ENCODE assay signal across 8 mouse cellular contexts in the genomic region with DNA sequence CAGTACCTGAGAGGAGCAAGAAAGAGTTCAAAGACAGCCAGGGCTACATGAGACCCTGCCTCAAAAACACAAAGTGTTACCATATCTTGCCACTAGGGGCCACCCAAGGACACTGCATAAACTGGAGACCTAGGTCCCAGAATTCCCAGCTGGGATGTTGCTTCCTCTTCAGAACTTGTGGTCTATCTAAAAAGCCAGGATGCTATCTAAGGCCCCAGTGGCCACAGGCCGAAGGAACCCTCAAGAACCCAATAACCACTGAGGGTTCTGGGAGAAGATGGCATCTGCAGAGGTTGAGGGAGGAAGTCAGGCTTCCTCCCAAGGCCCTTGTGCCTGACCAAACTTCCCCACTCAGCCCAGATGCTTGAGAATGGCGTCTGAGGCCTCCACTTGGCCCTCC. TPM values are rescaled to one million over a fixed set of nuclear protein-coding genes. Genes with fewer than 3 reads are reported as not detected.
DNase-seq lines count a peak whose midpoint lies in the region; ATAC-seq and TF ChIP-seq lines count a peak whose summit lies in the region.

No protein-coding gene starts in this region.

- in situ Hi-C loops in CH12.LX (cut with MboI; ENCODE audit: low pct_ligation_motif_present, low pct_unique_long_range_greater_than_20kb, low sequenced_read_pairs), result no loop called here

- H3K9me3 ChIP-seq in CH12.LX (replicated peaks; ENCODE audit: low read length), result no peaks in the 10 kb centered on the region
- no peaks in the 10 kb centered on the region for H3K9me3 ChIP-seq in lung, embryonic 16.5 days (ENCODE audit: control insufficient read depth, low read length)

- H3K27me3 ChIP-seq in CH12.LX (replicated peaks), result peaks cover 3% of the 10 kb centered on the region
- H3K27me3 ChIP-seq in lung, embryonic 16.5 days (ENCODE audit: control insufficient read depth, insufficient read depth, low read depth, low read length), result no peaks in the 10 kb centered on the region

- 29% methylated on average over 2 of the region's 2 CpGs for WGBS in lung, embryonic 16.5 days

- no peak overlapping the region for H3K27ac ChIP-seq in CH12.LX (ENCODE audit: insufficient read depth, low read depth)
- H3K27ac ChIP-seq in cortical plate, adult 2 months (ENCODE audit: insufficient read depth, low read length), result no peak overlapping the region
- H3K27ac ChIP-seq in lung, embryonic 16.5 days (ENCODE audit: low read length), result no peak overlapping the region

- TF ChIP-seq EP300 in CH12.LX (IDR thresholded peaks at IDR 0.05; ENCODE audit: low read length), result no peak

- H3K36me3 ChIP-seq in CH12.LX (replicated peaks in 1 of 2; ENCODE audit: control insufficient read depth in 1 of 2, insufficient read depth in 1 of 2, low read length in 1 of 2), result no peaks in the 10 kb centered on the region
- H3K36me3 ChIP-seq in lung, embryonic 16.5 days (ENCODE audit: control insufficient read depth, insufficient read depth, low read length), result no peaks in the 10 kb centered on the region

- peak; percentile 48; the same call in 1 of the 2 replicates for ATAC-seq in lung, embryonic 16.5 days (ENCODE audit: low read depth)

- no peak for TF ChIP-seq POLR2A in CH12.LX (IDR thresholded peaks at IDR 0.05; ENCODE audit: low read depth, low read length)
- no peak for TF ChIP-seq POLR2A in cortical plate, adult 2 months (IDR thresholded peaks at IDR 0.05; ENCODE audit: extremely low read depth, insufficient read depth, low read length)

- no peak overlapping the region for H3K9ac ChIP-seq in CH12.LX (ENCODE audit: insufficient read depth, low read depth)
- H3K9ac ChIP-seq in lung, embryonic 16.5 days (ENCODE audit: low read length), result no peak overlapping the region

- H3K4me1 ChIP-seq in CH12.LX (ENCODE audit: control insufficient read depth in 1 of 2, insufficient read depth in 2 of 2), result peaks cover 2 to 20% of the 10 kb centered on the region in 2 experiments; a peak in 3 of 4 replicates
- no peaks in the 10 kb centered on the region for H3K4me1 ChIP-seq in cortical plate, adult 2 months (ENCODE audit: control insufficient read depth, insufficient read depth, low read length)
- peaks cover 6% of the 10 kb centered on the region for H3K4me1 ChIP-seq in lung, embryonic 16.5 days (replicated peaks; ENCODE audit: control insufficient read depth, insufficient read depth, low read length)

- peak; percentile 80 to 82 for TF ChIP-seq CTCF in CH12.LX (conservative IDR thresholded peaks at IDR 0.05 in 1 of 2, IDR thresholded peaks at IDR 0.05 in 1 of 2; ENCODE audit: low read depth in 2 of 2, low read length in 2 of 2)
- TF ChIP-seq CTCF in cortical plate, adult 2 months (IDR thresholded peaks at IDR 0.05; ENCODE audit: extremely low read depth, insufficient read depth, low read length), result peak; percentile 82

- DNase-seq in CH12.LX (ENCODE audit: extremely low read depth) (peak; percentile 38), R1 (ENCODE audit: low read depth, low spot score) (peak; percentile 89)
- peak; percentile 50 to 68 for DNase-seq in gastrocnemius, postnatal 4 days (ENCODE audit: low spot score in 2 of 2)
- DNase-seq in layer of hippocampus, adult 11-12 months (ENCODE audit: low spot score), result peak; percentile 77
- peak; percentile 67 to 80 for DNase-seq in right cerebral cortex, postnatal 10 days (ENCODE audit: low spot score in 2 of 2)
- DNase-seq in yolk sac, embryonic 10.5 days (ENCODE audit: low spot score), result peak; percentile 50

- H3K79me2 ChIP-seq in CH12.LX (replicated peaks; ENCODE audit: control insufficient read depth, extremely low read depth, insufficient read depth, poor library complexity, severe bottlenecking), result no peaks in the 10 kb centered on the region

- H3K4me3 ChIP-seq in CH12.LX (replicated peaks in 1 of 3; ENCODE audit: low read depth in 2 of 3, low read length in 2 of 3, poor library complexity in 1 of 3), result no peak overlapping the region
- H3K4me3 ChIP-seq in cortical plate, adult 2 months (ENCODE audit: insufficient read depth, low read length), result no peak overlapping the region
- H3K4me3 ChIP-seq in lung, embryonic 16.5 days (ENCODE audit: low read length), result no peak overlapping the region

- peak; percentile 80 for TF ChIP-seq RAD21 in CH12.LX (IDR thresholded peaks at IDR 0.05; ENCODE audit: low read depth, low read length)

- dilution Hi-C loops in CH12.LX (cut with MboI; ENCODE audit: extremely low pct_ligation_motif_present, extremely low pct_unique_long_range_greater_than_20kb, low sequenced_read_pairs), result no loop called here

- H3K4me2 ChIP-seq in CH12.LX (ENCODE audit: insufficient read depth, low read depth, poor library complexity, severe bottlenecking), result no peak overlapping the region
- H3K4me2 ChIP-seq in lung, embryonic 16.5 days (ENCODE audit: low read depth, low read length), result no peak overlapping the region

TF ChIP-seq in CH12.LX, 34 proteins besides CTCF, POLR2A, EP300 and RAD21:
- TF ChIP-seq SMC3 (IDR thresholded peaks at IDR 0.05; ENCODE audit: low read depth, low read length) (peak; percentile 63), CHD2 (IDR thresholded peaks at IDR 0.05; ENCODE audit: low read length) (no peak)

RNA-seq across cellular contexts. Expression of a gene that starts 30.2 kb away (rescaled TPM):
- total RNA-seq in CH12.LX (2012; rRNA removed) (10.4 and 12.2 TPM in 2 replicates), CH12.LX (2014; rRNA removed) (10.3 TPM in 2 replicates)
- polyA plus RNA-seq in CH12.LX (2012; ENCODE audit: insufficient read length, low read depth), result 11.1 and 11.3 TPM in 2 replicates
- polyA plus RNA-seq in cortical plate, adult 2 months (2012; rRNA removed), result 1.1 and 1.7 TPM in 2 replicates
- total RNA-seq in gastrocnemius, postnatal 4 days (2021), result 10 to 100 TPM; 13.4 to 14.8 TPM
- polyA plus RNA-seq in lung, embryonic 16.5 days (2015; fragmentation: Nextera tagmentation; extraction: Ambion mirVana), result 43.9 and 47.7 TPM in 2 replicates

RNA-seq across cellular contexts. Expression of a gene that starts 34.4 kb away (rescaled TPM):
- total RNA-seq in CH12.LX (2012; rRNA removed) (not detected in 2 replicates), CH12.LX (2014; rRNA removed) (not detected in 2 replicates)
- not detected in 2 replicates for polyA plus RNA-seq in CH12.LX (2012; ENCODE audit: insufficient read length, low read depth)
- 46.3 and 47.7 TPM in 2 replicates for polyA plus RNA-seq in cortical plate, adult 2 months (2012; rRNA removed)
- total RNA-seq in gastrocnemius, postnatal 4 days (2021), result 100 to 1,000 TPM; 247 to 265 TPM
- polyA plus RNA-seq in lung, embryonic 16.5 days (2015; fragmentation: Nextera tagmentation; extraction: Ambion mirVana), result 371 and 400 TPM in 2 replicates

RNA-seq across cellular contexts. Expression of a gene that starts 48.2 kb away (rescaled TPM):
- 0.63 and 0.72 TPM in 2 replicates for total RNA-seq in CH12.LX (2012; rRNA removed)
- 0.35 and 0.51 TPM in 2 replicates for total RNA-seq in CH12.LX (2014; rRNA removed)
- 0.30 and 0.81 TPM in 2 replicates for polyA plus RNA-seq in CH12.LX (2012; ENCODE audit: insufficient read length, low read depth)
- 3.0 and 4.0 TPM in 2 replicates for polyA plus RNA-seq in cortical plate, adult 2 months (2012; rRNA removed)
- total RNA-seq in gastrocnemius, postnatal 4 days (2021), result 1 to 10 TPM; 1.3 to 2.7 TPM
- polyA plus RNA-seq in lung, embryonic 16.5 days (2015; fragmentation: Nextera tagmentation; extraction: Ambion mirVana), result 7.6 and 9.2 TPM in 2 replicates

RNA-seq across cellular contexts. Expression of a gene that starts 53.3 kb away (rescaled TPM):
- 111 and 146 TPM in 2 replicates for total RNA-seq in CH12.LX (2012; rRNA removed)
- 182 and 186 TPM in 2 replicates for total RNA-seq in CH12.LX (2014; rRNA removed)
- 174 and 205 TPM in 2 replicates for polyA plus RNA-seq in CH12.LX (2012; ENCODE audit: insufficient read length, low read depth)
- 100 and 110 TPM in 2 replicates for polyA plus RNA-seq in cortical plate, adult 2 months (2012; rRNA removed)
- total RNA-seq in gastrocnemius, postnatal 4 days (2021), result 10 to 100 TPM; 70.6 to 75.5 TPM
- 164 and 170 TPM in 2 replicates for polyA plus RNA-seq in lung, embryonic 16.5 days (2015; fragmentation: Nextera tagmentation; extraction: Ambion mirVana)

Comparison
In these comparisons a context has a peak if more than half of its experiments do, and no peak if none do; other contexts are left out.
1. DNase-seq: peak in every context shown above with its lines; median percentile 89 in R1; 77 in layer of hippocampus, adult 11-12 months; 74 in right cerebral cortex, postnatal 10 days; 59 in gastrocnemius, postnatal 4 days; 50 in yolk sac, embryonic 10.5 days; 38 in CH12.LX.
2. RNA of a gene that starts 34.4 kb away (polyA plus RNA-seq): 371 to 400 TPM in lung, embryonic 16.5 days and 46.3 to 47.7 TPM in cortical plate, adult 2 months; not detected in CH12.LX; every median in the first group is over 10 times any median in the second.